Mouse (Mus musculus): Measurements from ENCODE around the gene Atp5l. TPM values are rescaled to one million over a fixed set of nuclear protein-coding genes. Genes with fewer than 3 reads are reported as not detected.

Gene Atp5l
- polyA plus RNA-seq (2015; fragmentation: Nextera tagmentation; extraction: Ambion mirVana): 1,346 and 1,682 TPM in 2 replicates

GRCm38 (mm10) chr9:44920374-44921122 is at the start of gene Atp5l:
Gene Atp5l, minus strand, starts transcription at chr9:44920742.

GRCm38 (mm10) chr9:44965126-44965832 is 44.7 kb upstream of the Atp5l start, which contains the start of gene Ube4a:
Gene Ube4a, minus strand, starts transcription at chr9:44965600.

GRCm38 (mm10) chr9:44881221-44881871 is 39.2 kb downstream of the Atp5l start, which contains the start of gene Kmt2a:
Gene Kmt2a, minus strand, starts transcription at chr9:44881296.

Other genes starting within 250 kb of the Atp5l start
- gene Treh, start 247.5 kb downstream of the Atp5l start, polyA plus RNA-seq (2015; fragmentation: Nextera tagmentation; extraction: Ambion mirVana): not detected in 2 replicates
- 22.9 and 26.2 TPM in 2 replicates for gene Phldb1, start 185.5 kb downstream of the Atp5l start, polyA plus RNA-seq (2015; fragmentation: Nextera tagmentation; extraction: Ambion mirVana)
- gene Arcn1, start 152.9 kb downstream of the Atp5l start, polyA plus RNA-seq (2015; fragmentation: Nextera tagmentation; extraction: Ambion mirVana): 78.8 and 86.3 TPM in 2 replicates
- gene Ift46, start 152.8 kb downstream of the Atp5l start, polyA plus RNA-seq (2015; fragmentation: Nextera tagmentation; extraction: Ambion mirVana): 53.7 and 58.3 TPM in 2 replicates
- 4.1 and 4.5 TPM in 2 replicates for gene Tmem25, start 121.4 kb downstream of the Atp5l start, polyA plus RNA-seq (2015; fragmentation: Nextera tagmentation; extraction: Ambion mirVana)
- 0.87 and 1.4 TPM in 2 replicates for gene Ttc36, start 117.7 kb downstream of the Atp5l start, polyA plus RNA-seq (2015; fragmentation: Nextera tagmentation; extraction: Ambion mirVana)
- gene Kmt2a, start 39.4 kb downstream of the Atp5l start, polyA plus RNA-seq (2015; fragmentation: Nextera tagmentation; extraction: Ambion mirVana): 3.4 and 5.7 TPM in 2 replicates
- 13.6 and 15.2 TPM in 2 replicates for gene Ube4a, start 44.9 kb upstream of the Atp5l start, polyA plus RNA-seq (2015; fragmentation: Nextera tagmentation; extraction: Ambion mirVana)
- gene Cd3g, start 59.7 kb upstream of the Atp5l start, polyA plus RNA-seq (2015; fragmentation: Nextera tagmentation; extraction: Ambion mirVana): 0.19 TPM in 1 of 2 replicates, not detected in the other
- gene Cd3d, start 61.0 kb upstream of the Atp5l start, polyA plus RNA-seq (2015; fragmentation: Nextera tagmentation; extraction: Ambion mirVana): not detected in 2 replicates
- 4.3 TPM in 2 replicates for gene Cd3e, start 88.9 kb upstream of the Atp5l start, polyA plus RNA-seq (2015; fragmentation: Nextera tagmentation; extraction: Ambion mirVana)
- gene Mpzl2, start 119.1 kb upstream of the Atp5l start, polyA plus RNA-seq (2015; fragmentation: Nextera tagmentation; extraction: Ambion mirVana): 0.85 TPM in 1 of 2 replicates, not detected in the other
- gene Mpzl3, start 134.4 kb upstream of the Atp5l start, polyA plus RNA-seq (2015; fragmentation: Nextera tagmentation; extraction: Ambion mirVana): 5.9 and 6.2 TPM in 2 replicates
- 0.49 and 0.69 TPM in 2 replicates for gene Jaml, start 158.4 kb upstream of the Atp5l start, polyA plus RNA-seq (2015; fragmentation: Nextera tagmentation; extraction: Ambion mirVana)
- gene Scn2b, start 197.0 kb upstream of the Atp5l start, polyA plus RNA-seq (2015; fragmentation: Nextera tagmentation; extraction: Ambion mirVana): 0.48 and 0.68 TPM in 2 replicates
- gene Scn4b, start 217.7 kb upstream of the Atp5l start, polyA plus RNA-seq (2015; fragmentation: Nextera tagmentation; extraction: Ambion mirVana): 6.5 and 7.2 TPM in 2 replicates